Mouse (Mus musculus): ENCODE data around the gene Cacna1f. TPM values are rescaled to one million over a fixed set of nuclear protein-coding genes. Genes with fewer than 3 reads are reported as not detected.
A peak's percentile ranks its signal among the peaks of the same experiment; 100 is the strongest.

Cacna1f gene
- polyA plus RNA-seq, 1 experiment from 2014 or later, result 0.06 TPM

GRCm38 (mm10) chrX:7583881-7584280, 23.0 kb upstream of the Cacna1f start:
- Histone ChIP-seq H3K27ac (replicated peaks) (no peak overlapping the region), H3K4me3 (no peak overlapping the region), H3K9me3 (no peaks in the 10 kb centered on the region), H3K36me3 (replicated peaks) (peaks cover 5% of the 10 kb centered on the region), H3K27me3 (replicated peaks; ENCODE audit: low read depth, poor library complexity, severe bottlenecking) (no peaks in the 10 kb centered on the region), H3K4me1 (no peaks in the 10 kb centered on the region)
- 92% methylated on average over 11 of the region's 11 CpGs for WGBS
- no peak for DNase-seq (ENCODE audit: low spot score)

DNA sequence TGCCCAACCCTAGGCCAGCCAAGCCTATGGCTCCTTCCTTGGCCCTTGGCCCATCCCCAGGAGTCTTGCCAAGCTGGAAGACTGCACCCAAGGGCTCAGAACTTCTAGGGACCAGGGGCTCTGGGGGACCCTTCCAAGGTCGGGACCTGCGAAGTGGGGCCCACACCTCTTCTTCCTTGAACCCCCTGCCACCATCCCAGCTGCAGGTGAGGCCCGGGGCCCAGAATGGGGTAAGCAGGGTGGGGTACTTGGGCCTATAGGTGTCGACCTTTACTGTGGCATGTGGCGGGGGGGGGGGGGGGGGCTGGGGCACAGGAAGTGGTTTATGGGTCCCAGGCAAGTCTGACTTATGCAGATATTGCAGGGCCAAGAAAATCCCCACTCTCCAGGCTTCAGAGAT, 20.5 kb upstream of the Cacna1f start:
- WGBS, result 90% methylated on average over 4 of the region's 5 CpGs
- Histone ChIP-seq H3K4me1 (no peaks in the 10 kb centered on the region), H3K9me3 (no peaks in the 10 kb centered on the region), H3K4me3 (no peak overlapping the region), H3K36me3 (replicated peaks) (peaks cover 21% of the 10 kb centered on the region), H3K27me3 (replicated peaks; ENCODE audit: low read depth, poor library complexity, severe bottlenecking) (no peaks in the 10 kb centered on the region), H3K27ac (replicated peaks) (no peak overlapping the region)
- DNase-seq (ENCODE audit: low spot score), result no peak

DNA sequence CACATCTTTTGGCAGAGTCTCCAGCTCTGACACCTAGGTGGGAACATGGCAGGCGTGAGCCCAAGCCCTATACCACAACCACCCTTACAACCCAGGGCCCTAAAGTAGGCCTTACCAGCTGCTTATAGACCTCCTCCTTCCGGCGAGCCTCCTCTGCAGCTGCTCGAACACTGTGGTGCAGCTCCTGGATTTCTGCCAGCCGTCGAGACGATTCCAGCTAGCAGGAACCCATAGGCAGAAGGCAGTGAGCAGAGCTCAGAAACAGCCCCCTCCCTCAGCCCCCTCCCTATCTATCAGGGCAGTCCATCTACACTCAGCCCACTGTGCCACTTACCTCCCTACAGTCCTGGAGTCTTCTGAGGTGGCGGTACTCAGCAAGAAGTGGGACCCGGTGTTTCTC, 11.5 kb upstream of the Cacna1f start:
- WGBS, result 92% methylated on average over 9 of the region's 9 CpGs
- Histone ChIP-seq H3K27me3 (replicated peaks; ENCODE audit: low read depth, poor library complexity, severe bottlenecking) (no peaks in the 10 kb centered on the region), H3K36me3 (replicated peaks) (peaks cover 92% of the 10 kb centered on the region), H3K4me1 (no peaks in the 10 kb centered on the region), H3K27ac (replicated peaks) (no peak overlapping the region), H3K9me3 (no peaks in the 10 kb centered on the region), H3K4me3 (no peak overlapping the region)
- no peak for DNase-seq (ENCODE audit: low spot score)

DNA sequence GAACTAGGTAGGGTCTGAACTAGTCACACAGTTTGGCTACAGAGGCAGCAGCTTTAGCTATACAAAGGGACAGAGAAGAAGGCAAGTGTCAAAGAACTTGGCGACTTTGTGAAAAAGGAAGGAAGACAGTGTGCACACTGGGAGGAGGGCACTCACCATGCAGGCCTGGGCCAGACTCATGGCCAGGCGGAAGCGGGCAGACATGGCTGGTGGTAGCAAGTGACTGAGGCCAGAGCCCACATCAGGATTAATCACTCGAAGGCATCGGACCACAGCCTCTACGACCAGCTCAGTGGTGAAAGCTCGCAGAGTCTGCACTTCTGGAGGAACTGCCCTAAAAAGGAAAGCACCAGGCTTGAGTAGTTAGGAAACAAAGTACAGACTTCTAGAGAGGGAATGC, 2.9 kb upstream of the Cacna1f start:
- Histone ChIP-seq H3K4me1 (peaks cover 3% of the 10 kb centered on the region; the same call in 1 of the 2 replicates), H3K27me3 (replicated peaks; ENCODE audit: low read depth, poor library complexity, severe bottlenecking) (peaks cover 5% of the 10 kb centered on the region; the same call in 1 of the 2 replicates), H3K36me3 (replicated peaks) (peaks cover 18% of the 10 kb centered on the region), H3K9me3 (no peaks in the 10 kb centered on the region), H3K4me3 (peak overlapping the region; percentile 58; the same call in 1 of the 2 replicates), H3K27ac (replicated peaks) (no peak overlapping the region)
- DNase-seq (ENCODE audit: low spot score), result no peak
- WGBS, result 90% methylated on average over 7 of the region's 7 CpGs

GRCm38 (mm10) chrX:7604879-7605574, 1.9 kb upstream of the Cacna1f start, which contains the start of gene Ccdc22:
Gene Ccdc22, minus strand, starts transcription at chrX:7605517.
- Histone ChIP-seq H3K4me3 (peak within 1 kb of the TSS; percentile 58), H3K27me3 (replicated peaks; ENCODE audit: low read depth, poor library complexity, severe bottlenecking) (peaks cover 12% of the 10 kb centered on the region), H3K27ac (replicated peaks) (peak within 1 kb of the TSS; percentile 72), H3K36me3 (replicated peaks) (peaks cover 8% of the 10 kb centered on the region), H3K9me3 (no peaks in the 10 kb centered on the region), H3K4me1 (peaks cover 3% of the 10 kb centered on the region; the same call in 1 of the 2 replicates)
- peak; percentile 85 for DNase-seq (ENCODE audit: low spot score)
- 18% methylated on average over 28 of the region's 28 CpGs for WGBS

GRCm38 (mm10) chrX:7605575-7605941, 1.3 kb upstream of the Cacna1f start:
- Histone ChIP-seq H3K27me3 (replicated peaks; ENCODE audit: low read depth, poor library complexity, severe bottlenecking) (peaks cover 17% of the 10 kb centered on the region), H3K36me3 (replicated peaks) (0 out of 2 replicates have a peak, but pooled peaks cover 3% of the 10 kb centered on the region), H3K27ac (replicated peaks) (no peak overlapping the region), H3K9me3 (no peaks in the 10 kb centered on the region), H3K4me1 (peaks cover 3% of the 10 kb centered on the region; the same call in 1 of the 2 replicates), H3K4me3 (no peak overlapping the region)
- 49% methylated on average over 8 of the region's 8 CpGs for WGBS
- no peak for DNase-seq (ENCODE audit: low spot score)

DNA sequence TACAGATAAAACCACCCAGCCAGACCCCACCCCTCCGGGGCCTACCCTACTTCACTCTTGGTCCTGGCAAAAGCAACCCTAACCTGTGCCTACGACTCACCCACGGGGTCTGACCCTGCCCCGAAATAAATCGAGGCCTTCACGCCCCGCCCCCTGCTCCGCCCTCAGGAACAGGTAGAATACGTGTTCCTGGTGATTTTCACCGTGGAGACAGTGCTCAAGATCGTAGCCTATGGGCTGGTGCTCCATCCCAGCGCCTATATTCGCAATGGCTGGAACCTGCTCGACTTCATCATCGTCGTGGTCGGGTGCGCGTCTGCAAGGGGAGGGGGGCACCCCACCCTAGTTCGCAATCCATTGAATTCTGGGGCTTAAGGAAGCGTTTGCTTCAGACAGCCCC, 3.2 kb downstream of the Cacna1f start:
- Histone ChIP-seq H3K4me3 (peak overlapping the region; percentile 54), H3K27ac (replicated peaks) (no peak overlapping the region), H3K36me3 (replicated peaks) (no peaks in the 10 kb centered on the region), H3K9me3 (no peaks in the 10 kb centered on the region), H3K4me1 (no peaks in the 10 kb centered on the region), H3K27me3 (replicated peaks; ENCODE audit: low read depth, poor library complexity, severe bottlenecking) (peaks cover 29% of the 10 kb centered on the region)
- WGBS, result 22% methylated on average over 21 of the region's 21 CpGs
- DNase-seq (ENCODE audit: low spot score), result no peak

GRCm38 (mm10) chrX:7610536-7611258, 3.8 kb downstream of the Cacna1f start:
- DNase-seq (ENCODE audit: low spot score), result peak; percentile 15
- 20% methylated on average over 26 of the region's 26 CpGs for WGBS

GRCm38 (mm10) chrX:7617889-7618551, 11.1 kb downstream of the Cacna1f start:
- H3K4me3 ChIP-seq, result no peak overlapping the region
- no peaks in the 10 kb centered on the region for H3K27me3 ChIP-seq (replicated peaks; ENCODE audit: low read depth, poor library complexity, severe bottlenecking)
- no peaks in the 10 kb centered on the region for H3K36me3 ChIP-seq (replicated peaks)
- no peak for DNase-seq (ENCODE audit: low spot score)
- WGBS, result 84% methylated on average over 12 of the region's 12 CpGs
- H3K4me1 ChIP-seq, result no peaks in the 10 kb centered on the region
- H3K9me3 ChIP-seq, result no peaks in the 10 kb centered on the region
- H3K27ac ChIP-seq (replicated peaks), result no peak overlapping the region

More at GRCm38 (mm10) chrX:7610536-7611258, 3.8 kb downstream of the Cacna1f start:
- no peaks in the 10 kb centered on the region for H3K36me3 ChIP-seq (replicated peaks)
- H3K9me3 ChIP-seq, result no peaks in the 10 kb centered on the region
- H3K27me3 ChIP-seq (replicated peaks; ENCODE audit: low read depth, poor library complexity, severe bottlenecking), result peaks cover 29% of the 10 kb centered on the region
- H3K4me3 ChIP-seq, result peak overlapping the region; percentile 54
- no peak overlapping the region for H3K27ac ChIP-seq (replicated peaks)
- no peaks in the 10 kb centered on the region for H3K4me1 ChIP-seq

DNA sequence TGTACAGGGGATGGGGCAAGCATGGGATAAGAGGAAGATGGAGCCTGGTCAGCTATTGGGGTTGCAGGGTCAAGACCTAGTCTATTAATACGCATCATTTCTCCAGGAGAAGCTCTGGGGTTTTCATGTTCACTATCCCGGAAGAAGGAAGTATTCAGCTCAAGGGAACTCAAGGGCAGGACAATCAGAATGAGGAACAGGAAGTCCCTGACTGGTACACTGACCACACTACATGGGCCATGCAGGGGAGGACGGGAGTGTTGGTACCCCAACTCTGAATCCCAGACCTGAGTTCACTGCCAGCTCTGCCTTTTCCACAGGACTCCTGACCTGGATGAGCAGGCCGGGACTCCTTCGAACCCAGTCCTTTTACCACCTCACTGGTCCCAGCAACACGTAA, 25.7 kb downstream of the Cacna1f start:
- H3K36me3 ChIP-seq (replicated peaks), result no peaks in the 10 kb centered on the region
- WGBS, result 92% methylated on average over 6 of the region's 6 CpGs
- no peaks in the 10 kb centered on the region for H3K4me1 ChIP-seq
- H3K27ac ChIP-seq (replicated peaks), result no peak overlapping the region
- H3K9me3 ChIP-seq, result no peaks in the 10 kb centered on the region
- H3K4me3 ChIP-seq, result no peak overlapping the region
- no peak for DNase-seq (ENCODE audit: low spot score)
- H3K27me3 ChIP-seq (replicated peaks; ENCODE audit: low read depth, poor library complexity, severe bottlenecking), result no peaks in the 10 kb centered on the region

- Histone ChIP-seq H3K27me3 (replicated peaks; ENCODE audit: low read depth, poor library complexity, severe bottlenecking) (peaks cover 17% of the 10 kb centered on the region), H3K4me1 (0 out of 2 replicates have a peak, but pooled peaks cover 4% of the 10 kb centered on the region), H3K27ac (replicated peaks) (no peak overlapping the region), H3K9me3 (no peaks in the 10 kb centered on the region), H3K36me3 (replicated peaks) (no peaks in the 10 kb centered on the region), H3K4me3 (no peak overlapping the region)
- DNase-seq (ENCODE audit: low spot score), result no peak
- WGBS, result 68% methylated on average over 3 of the region's 3 CpGs
Observed at GRCm38 (mm10) chrX:7635101-7635500, 28.2 kb downstream of the Cacna1f start.

DNA sequence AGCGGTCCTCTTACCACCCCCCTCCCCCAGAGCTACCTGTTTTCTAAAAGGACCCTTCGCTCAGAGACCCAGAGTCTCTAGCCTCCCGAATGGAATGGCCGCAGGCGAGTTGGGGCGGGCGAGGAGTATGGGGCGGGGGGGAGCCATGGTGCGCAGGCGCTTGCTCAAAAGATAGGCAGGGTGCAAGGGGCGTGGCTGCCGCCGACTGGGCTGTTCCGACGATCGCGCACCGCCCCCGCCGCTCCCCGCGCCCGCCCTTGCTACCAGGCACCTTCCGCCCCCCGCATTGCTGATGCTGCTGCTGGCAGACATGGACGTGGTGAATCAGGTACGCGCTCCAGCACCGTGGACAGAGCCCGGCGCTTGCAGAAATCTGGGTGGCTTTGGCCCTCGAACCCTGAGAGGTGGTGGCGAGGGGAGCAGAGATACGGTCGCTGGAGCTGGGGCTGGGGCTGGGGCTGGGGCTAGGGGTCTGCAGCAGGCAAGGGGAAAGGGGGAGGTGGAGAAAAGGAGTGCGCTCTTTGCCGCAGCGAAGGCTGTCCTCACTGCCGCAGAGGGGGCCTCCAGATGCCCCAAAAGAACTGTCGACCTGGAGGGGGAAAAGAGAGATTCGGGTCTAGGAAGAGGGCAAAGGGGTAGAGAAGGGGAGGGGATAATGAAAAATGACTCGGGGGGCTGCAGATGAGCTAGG, 31.7 kb downstream of the Cacna1f start, which contains the start of gene Syp:
Gene Syp (plus strand): TSS at position 71 of the 691 bp plus-strand sequence.
- no peaks in the 10 kb centered on the region for H3K9me3 ChIP-seq
- peak; percentile 92 for DNase-seq (ENCODE audit: low spot score)
- WGBS, result 15% methylated on average over 42 of the region's 42 CpGs
- H3K4me3 ChIP-seq, result peak within 1 kb of the TSS; percentile 54
- peak within 1 kb of the TSS; percentile 51; the same call in 1 of the 2 replicates for H3K27ac ChIP-seq (replicated peaks)
- H3K4me1 ChIP-seq, result 0 out of 2 replicates have a peak, but pooled peaks cover 4% of the 10 kb centered on the region
- H3K27me3 ChIP-seq (replicated peaks; ENCODE audit: low read depth, poor library complexity, severe bottlenecking), result peaks cover 31% of the 10 kb centered on the region
- no peaks in the 10 kb centered on the region for H3K36me3 ChIP-seq (replicated peaks)

All from embryonic facial prominence, embryonic 10.5 days (tissue).